Mouse (Mus musculus) CH12.LX (cell line): ENCODE measurements around the gene Mynn. TPM values are rescaled to one million over a fixed set of nuclear protein-coding genes. Genes with fewer than 3 reads are reported as not detected.

ENCODE experiments used
- DNase-seq: peaks from one replicate; pipeline ENCODE4 v3.0.0-alpha.2; 2013; ENCODE audit errors: extremely low read depth
- H3K27ac ChIP-seq: 2 replicates; pipeline ENCODE4 v1.5.1; 2012; ENCODE audit warnings: low read depth, mild to moderate bottlenecking, control low read depth, moderate library complexity; ENCODE audit not compliant: insufficient read depth
- H3K27me3 ChIP-seq: replicated peaks from 2 replicates; pipeline ENCODE3; 2012; ENCODE audit warnings: inconsistent platforms
- H3K36me3 ChIP-seq, 2 experiments: replicated peaks in 1 of 2; 2 replicates each; pipeline versions ENCODE3 to v1.6.1; 2012; ENCODE audit warnings: inconsistent platforms in 1 of 2, low read length in 1 of 2, mild to moderate bottlenecking in 1 of 2, mixed read lengths in 1 of 2, moderate library complexity in 1 of 2; ENCODE audit not compliant: control insufficient read depth in 1 of 2, insufficient read depth in 1 of 2
- H3K4me1 ChIP-seq, 2 experiments: 2 replicates each; pipeline ENCODE4 v1.6.1; 2012; ENCODE audit warnings: inconsistent platforms in 1 of 2, moderate library complexity in 1 of 2; ENCODE audit not compliant: insufficient read depth in 2 of 2, control insufficient read depth in 1 of 2
- H3K4me2 ChIP-seq: 2 replicates; pipeline ENCODE4 v1.6.1; 2012; ENCODE audit warnings: low read depth, mild to moderate bottlenecking, control low read depth; ENCODE audit not compliant: poor library complexity, insufficient read depth, severe bottlenecking
- H3K4me3 ChIP-seq, 3 experiments: fragments of 150-350 bp in 1 of 3; sonication (generic) in 1 of 3; replicated peaks in 1 of 3; 2 replicates each; pipeline versions ENCODE3 to v1.5.1; 2011 to 2012; ENCODE audit warnings: low read depth in 2 of 3, low read length in 2 of 3, mild to moderate bottlenecking in 2 of 3, moderate library complexity in 2 of 3, control low read depth in 1 of 3, improper control_type of control experiment in 1 of 3, inconsistent platforms in 1 of 3, mixed read lengths in 1 of 3; ENCODE audit not compliant: poor library complexity in 1 of 3
- H3K79me2 ChIP-seq: replicated peaks from 2 replicates; pipeline ENCODE4 v1.6.1; 2012; ENCODE audit warnings: mild to moderate bottlenecking, moderate library complexity; ENCODE audit not compliant: control insufficient read depth, poor library complexity, insufficient read depth, severe bottlenecking; ENCODE audit errors: extremely low read depth
- H3K9ac ChIP-seq: 2 replicates; pipeline ENCODE4 v1.6.1; 2012; ENCODE audit warnings: low read depth, mild to moderate bottlenecking, control low read depth, moderate library complexity; ENCODE audit not compliant: insufficient read depth
- H3K9me3 ChIP-seq: replicated peaks from 2 replicates; pipeline ENCODE3; 2012; ENCODE audit warnings: low read length, inconsistent platforms, mixed read lengths
- CTCF ChIP-seq, 2 experiments: IDR thresholded peaks in 1 of 2; conservative IDR thresholded peaks in 1 of 2; 2 replicates each; pipeline ENCODE4 v1.5.1; 2011 to 2012; ENCODE audit warnings: low read depth in 2 of 2, low read length in 2 of 2, improper control_type of control experiment in 1 of 2, inconsistent platforms in 1 of 2, mild to moderate bottlenecking in 1 of 2, moderate library complexity in 1 of 2
- JUND ChIP-seq: conservative IDR thresholded peaks from 2 replicates; pipeline ENCODE4 v1.6.1; 2011; ENCODE audit warnings: low read depth, low read length, improper control_type of control experiment
- MAFK ChIP-seq: IDR thresholded peaks from 2 replicates; pipeline ENCODE4 v1.6.1; 2011; ENCODE audit warnings: low read length, improper control_type of control experiment; ENCODE audit not compliant: insufficient replicate concordance
- MAZ ChIP-seq: IDR thresholded peaks from 2 replicates; pipeline ENCODE4 v1.6.1; 2012; ENCODE audit warnings: low read depth, mild to moderate bottlenecking, inconsistent platforms, low read length, improper control_type of control experiment, moderate library complexity
- MXI1 ChIP-seq: IDR thresholded peaks from 2 replicates; pipeline ENCODE4 v1.6.1; 2011; ENCODE audit warnings: mild to moderate bottlenecking, low read depth, low read length, improper control_type of control experiment
- MYC ChIP-seq: IDR thresholded peaks from 2 replicates; pipeline ENCODE4 v1.6.1; 2011; ENCODE audit warnings: low read depth, mild to moderate bottlenecking, improper control_type of control experiment, low read length
- NELFE ChIP-seq: IDR thresholded peaks from 2 replicates; pipeline ENCODE4 v1.6.1; 2011; ENCODE audit warnings: low read depth, low read length, improper control_type of control experiment
- NRF1 ChIP-seq: IDR thresholded peaks from 2 replicates; pipeline ENCODE4 v1.6.1; 2014; ENCODE audit warnings: low read depth, mild to moderate bottlenecking, inconsistent platforms, low read length, improper control_type of control experiment, moderate library complexity
- POLR2A ChIP-seq: IDR thresholded peaks from 2 replicates; pipeline ENCODE4 v1.6.1; 2011; ENCODE audit warnings: low read depth, mild to moderate bottlenecking, improper control_type of control experiment, low read length
- RAD21 ChIP-seq: IDR thresholded peaks from 2 replicates; pipeline ENCODE4 v1.6.1; 2011; ENCODE audit warnings: low read depth, mild to moderate bottlenecking, low read length, improper control_type of control experiment, moderate library complexity
- SMC3 ChIP-seq: IDR thresholded peaks from 2 replicates; pipeline ENCODE4 v1.6.1; 2011; ENCODE audit warnings: low read depth, low read length, improper control_type of control experiment
- TBP ChIP-seq: conservative IDR thresholded peaks from 2 replicates; pipeline ENCODE4 v1.6.1; 2011; ENCODE audit warnings: low read depth, low read length, improper control_type of control experiment
- USF2 ChIP-seq: conservative IDR thresholded peaks from 2 replicates; pipeline ENCODE4 v1.6.1; 2011; ENCODE audit warnings: low read depth, low read length, improper control_type of control experiment
- dilution Hi-C: fragments of 300-500 bp; cut with MboI; formaldehyde crosslinking; loops from 2 replicates; pipeline ENCODE4 v1.14.3; 2020; ENCODE audit warnings: low sequenced_read_pairs; ENCODE audit not compliant: extremely low pct_unique_long_range_greater_than_20kb, extremely low pct_ligation_motif_present
- in situ Hi-C: fragments of 300-500 bp; cut with MboI; formaldehyde crosslinking; loops from 3 replicates; pipeline ENCODE4 v1.14.3; 2019; ENCODE audit warnings: low sequenced_read_pairs, low pct_ligation_motif_present, low pct_unique_long_range_greater_than_20kb, mixed read lengths
- polyA plus RNA-seq: library from polyadenylated mRNA; unstranded; fragments of >175 nt; gene quantifications from 2 replicates; pipeline ENCODE4 v1.2.1, GENCODE M21; 2012; ENCODE audit warnings: low read depth; ENCODE audit not compliant: insufficient read length
- total RNA-seq, 2 experiments: library from RNA; depleted of rRNA; stranded (reverse); fragments of 300-350 nt in 1 of 2; fragments of >200 nt in 1 of 2; gene quantifications; 2 replicates each; pipeline ENCODE4 v1.2.3; 2012 to 2014

Mynn gene
- total and polyA plus RNA-seq, 3 experiments = 11.9 to 31.1 (median 15.5) TPM

- in situ Hi-C loops (no loop called here), dilution Hi-C loops (no loop called here)
- no peak overlapping the region for H3K4me2 ChIP-seq
- TF ChIP-seq USF2 (no peak), CTCF (conservative IDR thresholded peaks at IDR 0.05 in 1 of 2, IDR thresholded peaks at IDR 0.05 in 1 of 2; ENCODE audit: low read depth in 2 of 2, low read length in 2 of 2) (peak in 1 of 2 experiments; percentile 39; a peak in 2 of 4 replicates), MAFK (no peak), JUND (no peak), NELFE (no peak), SMC3 (peak; percentile 15; the same call in 1 of the 2 replicates), RAD21 (peak; percentile 7)
- no peaks in the 10 kb centered on the region for H3K27me3 ChIP-seq
- no peaks in the 10 kb centered on the region for H3K9me3 ChIP-seq
- H3K4me1 ChIP-seq = no peaks in the 10 kb centered on the region
- DNase-seq = peak; percentile 16
- no peaks in the 10 kb centered on the region for H3K79me2 ChIP-seq
- H3K9ac ChIP-seq = no peak overlapping the region
- H3K27ac ChIP-seq = no peak overlapping the region
- H3K4me3 ChIP-seq = no peak overlapping the region
- no peaks in the 10 kb centered on the region for H3K36me3 ChIP-seq
These were observed 31.8 kb downstream of the Mynn start for GRCm38 (mm10) chr3:30633681-30634080.

GRCm38 (mm10) chr3:30635629-30636028 lies 33.8 kb downstream of the Mynn start:
- dilution Hi-C loops = no loop called here
- in situ Hi-C loops = no loop called here
- no peak overlapping the region for H3K9ac ChIP-seq
- no peaks in the 10 kb centered on the region for H3K27me3 ChIP-seq
- H3K27ac ChIP-seq = no peak overlapping the region
- H3K4me3 ChIP-seq = no peak overlapping the region
- H3K79me2 ChIP-seq = no peaks in the 10 kb centered on the region
- TF ChIP-seq MAZ (no peak), CTCF (conservative IDR thresholded peaks at IDR 0.05 in 1 of 2, IDR thresholded peaks at IDR 0.05 in 1 of 2; ENCODE audit: low read depth in 2 of 2, low read length in 2 of 2) (0 out of 4 replicates have a peak, but pooled peaks of 1 of the 2 experiments have one; percentile 19)
- DNase-seq = no peak
- H3K36me3 ChIP-seq = no peaks in the 10 kb centered on the region
- no peaks in the 10 kb centered on the region for H3K9me3 ChIP-seq
- no peak overlapping the region for H3K4me2 ChIP-seq
- no peaks in the 10 kb centered on the region for H3K4me1 ChIP-seq

- H3K9me3 ChIP-seq = no peaks in the 10 kb centered on the region
- dilution Hi-C loops = no loop called here
- in situ Hi-C loops = no loop called here
These were observed 42.3 kb downstream of the Mynn start, which contains the start of gene Lrriq4 for GRCm38 (mm10) chr3:30644207-30644606. Lrriq4 (plus strand) TSS chr3:30644507.

More at GRCm38 (mm10) chr3:30644207-30644606, 42.3 kb downstream of the Mynn start, which contains the start of gene Lrriq4:
- no peak for TF ChIP-seq TBP
- no peak for TF ChIP-seq MXI1
- no peak for TF ChIP-seq NRF1
- TF ChIP-seq MYC = no peak
- TF ChIP-seq POLR2A = no peak
- TF ChIP-seq CTCF (conservative IDR thresholded peaks at IDR 0.05 in 1 of 2, IDR thresholded peaks at IDR 0.05 in 1 of 2; ENCODE audit: low read depth in 2 of 2, low read length in 2 of 2) = no peak
- no peak for DNase-seq
- Histone ChIP-seq H3K4me1 (no peaks in the 10 kb centered on the region), H3K36me3 (no peaks in the 10 kb centered on the region), H3K9ac (no peak within 1 kb of the TSS), H3K27ac (no peak within 1 kb of the TSS), H3K27me3 (no peaks in the 10 kb centered on the region), H3K4me3 (no peak within 1 kb of the TSS), H3K79me2 (no peaks in the 10 kb centered on the region), H3K4me2 (no peak within 1 kb of the TSS)
